Mouse (Mus musculus): ENCODE data around the gene Pla2g4f.
A peak's percentile ranks its signal among the peaks of the same experiment; 100 is the strongest.

Gene Pla2g4f

GRCm38 (mm10) chr2:120313976-120314375, at the start of gene Pla2g4f:
Pla2g4f (minus strand) TSS chr2:120314165.
- DNase-seq (ENCODE audit: low spot score in 2 of 2), result no peak

- no peak for DNase-seq (ENCODE audit: low spot score in 2 of 2)
Observed at GRCm38 (mm10) chr2:120360425-120360824, 46.5 kb upstream of the Pla2g4f start.

- peak; percentile 80 to 88 for DNase-seq (ENCODE audit: low spot score in 2 of 2)
Observed at GRCm38 (mm10) chr2:120352682-120353646, 39.0 kb upstream of the Pla2g4f start, which contains the start of gene Vps39. Vps39 (minus strand) TSS chr2:120353137.

GRCm38 (mm10) chr2:120351321-120351720, 37.4 kb upstream of the Pla2g4f start:
- no peak for DNase-seq (ENCODE audit: low spot score in 2 of 2)

GRCm38 (mm10) chr2:120348120-120348519, 34.2 kb upstream of the Pla2g4f start:
- no peak for DNase-seq (ENCODE audit: low spot score in 2 of 2)

- no peak for DNase-seq (ENCODE audit: low spot score in 2 of 2)
Observed at GRCm38 (mm10) chr2:120341741-120342140, 27.8 kb upstream of the Pla2g4f start.

- DNase-seq (ENCODE audit: low spot score in 2 of 2), result no peak
Observed at GRCm38 (mm10) chr2:120337886-120338285, 23.9 kb upstream of the Pla2g4f start.

GRCm38 (mm10) chr2:120331575-120331974, 17.6 kb upstream of the Pla2g4f start:
- peak in 1 of 2 experiments; percentile 41 for DNase-seq (ENCODE audit: low spot score in 2 of 2)

GRCm38 (mm10) chr2:120315077-120315476, 1.1 kb upstream of the Pla2g4f start:
- DNase-seq (ENCODE audit: low spot score in 2 of 2), result no peak

- no peak for DNase-seq (ENCODE audit: low spot score in 2 of 2)
Observed at GRCm38 (mm10) chr2:120314487-120314886, 522 bp upstream of the Pla2g4f start.

- DNase-seq (ENCODE audit: low spot score in 2 of 2), result no peak
Observed at GRCm38 (mm10) chr2:120312276-120312825, 1.6 kb downstream of the Pla2g4f start.

GRCm38 (mm10) chr2:120304113-120304512, 9.9 kb downstream of the Pla2g4f start:
- no peak for DNase-seq (ENCODE audit: low spot score in 2 of 2)

- DNase-seq (ENCODE audit: low spot score in 2 of 2), result no peak
Observed at GRCm38 (mm10) chr2:120301076-120301475, 12.9 kb downstream of the Pla2g4f start.

GRCm38 (mm10) chr2:120299866-120300265, 14.1 kb downstream of the Pla2g4f start:
- DNase-seq (ENCODE audit: low spot score in 2 of 2), result no peak

- DNase-seq (ENCODE audit: low spot score in 2 of 2), result no peak
Observed at GRCm38 (mm10) chr2:120296160-120296559, 17.8 kb downstream of the Pla2g4f start.

- DNase-seq (ENCODE audit: low spot score in 2 of 2), result no peak
Observed at GRCm38 (mm10) chr2:120291471-120292078, 22.4 kb downstream of the Pla2g4f start.

- DNase-seq (ENCODE audit: low spot score in 2 of 2), result peak in 1 of 2 experiments; percentile 26
Observed at GRCm38 (mm10) chr2:120288995-120289394, 25.0 kb downstream of the Pla2g4f start, which contains the start of gene Pla2g4d. Pla2g4d (minus strand) TSS chr2:120289197.

- no peak for DNase-seq (ENCODE audit: low spot score in 2 of 2)
Observed at GRCm38 (mm10) chr2:120288401-120288800, 25.6 kb downstream of the Pla2g4f start.

- no peak for DNase-seq (ENCODE audit: low spot score in 2 of 2)
Observed at GRCm38 (mm10) chr2:120285639-120286038, 28.3 kb downstream of the Pla2g4f start.

- DNase-seq (ENCODE audit: low spot score in 2 of 2), result no peak
Observed at GRCm38 (mm10) chr2:120284705-120285104, 29.3 kb downstream of the Pla2g4f start.

GRCm38 (mm10) chr2:120284094-120284493, 29.9 kb downstream of the Pla2g4f start:
- DNase-seq (ENCODE audit: low spot score in 2 of 2), result no peak

- no peak for DNase-seq (ENCODE audit: low spot score in 2 of 2)
Observed at GRCm38 (mm10) chr2:120283550-120283949, 30.4 kb downstream of the Pla2g4f start.
